Mouse (Mus musculus) hindbrain, embryonic 13.5 days (tissue): Measurements from ENCODE around the gene Gm14214. TPM values are rescaled to one million over a fixed set of nuclear protein-coding genes. Genes with fewer than 3 reads are reported as not detected.

Experiments
- ATAC-seq: fragments of 200-750 bp; cut with Nextera tagmentation; 2 replicates; pipeline ENCODE4 v1.8.0; 2017; ENCODE audit warnings: moderate TSS enrichment; ENCODE audit not compliant: low FRiP score
- H3K27ac ChIP-seq: fragments of 300-500 bp; sonication (generic); 2 replicates; pipeline ENCODE4 v1.5.1; 2015; ENCODE audit warnings: inconsistent platforms, mild to moderate bottlenecking, moderate library complexity
- H3K27me3 ChIP-seq: fragments of 300-500 bp; sonication (generic); 2 replicates; pipeline ENCODE4 v1.6.1; 2015; ENCODE audit warnings: mild to moderate bottlenecking, inconsistent platforms
- H3K36me3 ChIP-seq: fragments of 300-500 bp; sonication (generic); 2 replicates; pipeline ENCODE4 v1.6.1; 2015; ENCODE audit warnings: mild to moderate bottlenecking, inconsistent platforms
- H3K4me1 ChIP-seq: fragments of 300-500 bp; sonication (generic); replicated peaks from 2 replicates; pipeline ENCODE4 v1.6.1; 2015; ENCODE audit warnings: inconsistent platforms
- H3K4me2 ChIP-seq: fragments of 300-500 bp; sonication (generic); 2 replicates; pipeline ENCODE4 v1.6.1; 2015; ENCODE audit warnings: inconsistent platforms, mild to moderate bottlenecking, moderate library complexity
- H3K4me3 ChIP-seq: fragments of 300-500 bp; sonication (generic); 2 replicates; pipeline ENCODE4 v1.5.1; 2015; ENCODE audit warnings: mild to moderate bottlenecking, inconsistent platforms
- H3K9ac ChIP-seq: fragments of 300-500 bp; sonication (generic); 2 replicates; pipeline ENCODE4 v1.6.1; 2015; ENCODE audit warnings: mild to moderate bottlenecking, inconsistent platforms
- H3K9me3 ChIP-seq: fragments of 300-500 bp; sonication (generic); 2 replicates; pipeline ENCODE4 v1.6.1; 2016; ENCODE audit warnings: inconsistent platforms
- WGBS: fragments of 180-500 bp; shearing (Covaris S2); methylation state at CpG from one replicate; pipeline ENCODE4 v1.1.7; 2015; 5-methylcytosine and 5-hydroxymethylcytosine counted together
- polyA plus RNA-seq: library from polyadenylated mRNA; unstranded; fragments of >200 nt; fragmentation: Nextera tagmentation; extraction: Ambion mirVana; gene quantifications from 2 replicates; pipeline ENCODE4 v1.2.1, GENCODE M21; 2015

The Gm14214 gene
- polyA plus RNA-seq, 1 experiment from 2014 or later = not detected

DNA sequence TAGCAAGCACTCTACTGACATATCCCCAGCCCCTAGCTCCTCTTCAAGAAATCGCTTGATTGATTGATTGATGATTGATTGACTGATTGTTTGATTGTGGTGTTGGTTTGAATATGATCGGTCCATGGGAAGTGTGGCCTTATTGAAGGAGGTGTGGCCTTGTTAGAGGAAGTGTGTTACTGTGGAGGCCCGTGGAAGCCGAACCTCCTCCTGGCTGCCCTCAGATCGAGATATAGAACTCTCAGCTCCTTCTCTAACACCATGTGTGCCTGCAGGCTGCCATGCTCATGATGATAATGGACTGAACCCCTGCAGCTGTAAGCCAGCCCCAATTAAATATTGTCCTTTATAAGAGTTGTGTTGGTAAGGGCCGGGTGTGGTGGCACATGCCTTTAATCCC, 2.8 kb downstream of the Gm14214 start:
- Histone ChIP-seq H3K4me2 (no peak overlapping the region), H3K27me3 (no peaks in the 10 kb centered on the region), H3K9ac (no peak overlapping the region), H3K9me3 (no peaks in the 10 kb centered on the region), H3K4me3 (no peak overlapping the region), H3K4me1 (0 out of 2 replicates have a peak, but pooled peaks cover 5% of the 10 kb centered on the region), H3K27ac (no peak overlapping the region), H3K36me3 (no peaks in the 10 kb centered on the region)
- ATAC-seq = no peak
- 88% methylated on average over 6 of the region's 6 CpGs for WGBS

DNA sequence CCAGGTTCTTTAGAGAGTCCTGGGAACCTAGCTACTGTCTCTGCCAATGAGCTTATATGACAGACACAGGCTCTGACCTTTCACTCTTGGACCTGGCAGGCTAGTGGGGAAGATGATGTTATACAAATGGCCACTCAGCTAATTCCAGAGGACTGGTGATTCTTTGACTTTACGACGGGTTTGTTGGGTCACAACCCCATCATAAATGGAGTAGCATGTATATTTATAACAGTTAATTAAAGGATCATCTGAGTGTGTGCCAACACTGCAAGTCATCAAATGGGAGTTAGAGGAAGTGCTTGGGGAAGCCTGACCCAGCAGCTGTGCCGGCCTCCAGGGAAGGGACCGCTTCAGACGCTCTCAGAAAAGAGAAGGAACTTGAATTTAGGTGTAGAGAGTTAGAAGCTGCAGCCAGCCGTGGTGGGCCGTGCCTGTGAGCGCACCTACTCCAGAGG, 4.2 kb downstream of the Gm14214 start:
- Histone ChIP-seq H3K36me3 (no peaks in the 10 kb centered on the region), H3K9ac (no peak overlapping the region), H3K4me2 (no peak overlapping the region), H3K4me1 (0 out of 2 replicates have a peak, but pooled peaks cover 5% of the 10 kb centered on the region), H3K27me3 (no peaks in the 10 kb centered on the region), H3K9me3 (no peaks in the 10 kb centered on the region), H3K27ac (no peak overlapping the region), H3K4me3 (no peak overlapping the region)
- WGBS = 79% methylated on average over 8 of the region's 8 CpGs
- ATAC-seq = no peak

- no peak overlapping the region for H3K9ac ChIP-seq
- 0 out of 2 replicates have a peak, but pooled peaks cover 5% of the 10 kb centered on the region for H3K4me1 ChIP-seq
- H3K9me3 ChIP-seq = no peaks in the 10 kb centered on the region
- H3K4me2 ChIP-seq = no peak overlapping the region
- no peaks in the 10 kb centered on the region for H3K36me3 ChIP-seq
- WGBS = 86% methylated on average over 9 of the region's 9 CpGs
- H3K4me3 ChIP-seq = no peak overlapping the region
- no peaks in the 10 kb centered on the region for H3K27me3 ChIP-seq
- H3K27ac ChIP-seq = no peak overlapping the region
- no peak for ATAC-seq
Observed at GRCm38 (mm10) chr2:154764828-154765497, 4.9 kb downstream of the Gm14214 start.

- no peaks in the 10 kb centered on the region for H3K36me3 ChIP-seq
- H3K4me2 ChIP-seq = no peak overlapping the region
- no peak overlapping the region for H3K9ac ChIP-seq
- no peak overlapping the region for H3K4me3 ChIP-seq
- WGBS = 81% methylated on average over 3 of the region's 3 CpGs
- H3K9me3 ChIP-seq = no peaks in the 10 kb centered on the region
- H3K27ac ChIP-seq = no peak overlapping the region
- no peak for ATAC-seq
- 0 out of 2 replicates have a peak, but pooled peaks cover 5% of the 10 kb centered on the region for H3K4me1 ChIP-seq
- no peaks in the 10 kb centered on the region for H3K27me3 ChIP-seq
Observed at GRCm38 (mm10) chr2:154763226-154763625, 6.6 kb downstream of the Gm14214 start.

DNA sequence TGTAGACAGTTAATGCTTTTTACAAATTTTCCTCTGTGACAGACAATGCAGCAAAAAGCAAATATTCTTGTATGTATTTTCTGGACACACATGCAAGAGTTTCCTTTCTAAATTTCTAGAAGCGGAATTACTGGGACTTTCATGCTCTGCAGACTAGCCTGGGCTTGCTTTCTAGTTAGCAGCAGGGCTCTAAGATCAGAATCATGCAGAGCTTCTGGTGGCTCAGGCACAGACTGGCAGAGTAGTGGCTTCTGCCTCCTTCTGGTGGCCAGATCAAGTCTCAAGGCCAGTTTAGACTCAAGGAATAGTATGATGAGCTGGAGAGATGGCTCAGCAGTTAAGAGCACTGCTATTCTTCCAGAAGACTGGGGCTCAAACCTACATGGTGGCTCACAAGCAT, 11.4 kb downstream of the Gm14214 start:
- 88% methylated on average over 1 of the region's 1 CpGs for WGBS
- ATAC-seq = no peak
- H3K27ac ChIP-seq = no peak overlapping the region

DNA sequence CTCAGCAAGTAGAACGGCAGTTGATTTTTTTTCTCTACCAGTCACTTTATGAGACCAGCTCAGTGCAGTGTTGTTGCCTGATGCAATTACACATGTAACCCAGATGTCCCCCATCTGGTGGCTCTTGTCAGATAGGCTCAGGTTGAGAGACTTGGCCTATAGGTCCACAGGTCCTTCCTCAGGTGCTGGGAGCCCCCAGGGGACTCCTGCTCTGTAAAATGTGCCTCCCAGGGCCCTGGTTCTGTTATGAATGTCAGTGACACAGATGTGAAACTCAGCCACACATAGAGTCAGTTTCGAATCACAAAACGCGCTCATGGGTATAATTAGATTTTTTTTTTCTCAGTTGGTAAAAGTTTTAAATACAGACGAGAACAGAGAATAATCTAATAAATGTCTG, 12.1 kb downstream of the Gm14214 start:
- WGBS = 78% methylated on average over 5 of the region's 5 CpGs
- Histone ChIP-seq H3K27ac (no peak overlapping the region; the same call in 1 of the 2 replicates), H3K36me3 (no peaks in the 10 kb centered on the region), H3K4me1 (no peaks in the 10 kb centered on the region; the same call in 1 of the 2 replicates), H3K27me3 (no peaks in the 10 kb centered on the region), H3K4me2 (no peak overlapping the region), H3K4me3 (no peak overlapping the region), H3K9me3 (no peaks in the 10 kb centered on the region), H3K9ac (no peak overlapping the region)
- ATAC-seq = no peak

More for the DNA sequence above, 11.4 kb downstream of the Gm14214 start:
- H3K9me3 ChIP-seq = no peaks in the 10 kb centered on the region
- no peak overlapping the region for H3K4me3 ChIP-seq
- no peak overlapping the region for H3K9ac ChIP-seq
- peaks cover 5% of the 10 kb centered on the region; the same call in 1 of the 2 replicates for H3K4me1 ChIP-seq
- no peak overlapping the region for H3K4me2 ChIP-seq
- H3K27me3 ChIP-seq = no peaks in the 10 kb centered on the region
- no peaks in the 10 kb centered on the region for H3K36me3 ChIP-seq

- peaks cover 3% of the 10 kb centered on the region for H3K4me1 ChIP-seq
- no peak overlapping the region for H3K4me2 ChIP-seq
- no peaks in the 10 kb centered on the region for H3K36me3 ChIP-seq
- no peak for ATAC-seq
- no peaks in the 10 kb centered on the region for H3K27me3 ChIP-seq
- 66% methylated on average over 6 of the region's 6 CpGs for WGBS
- H3K9ac ChIP-seq = no peak overlapping the region
- H3K9me3 ChIP-seq = no peaks in the 10 kb centered on the region
- no peak overlapping the region for H3K27ac ChIP-seq
- H3K4me3 ChIP-seq = no peak overlapping the region
Observed at GRCm38 (mm10) chr2:154755791-154756190, 14.0 kb downstream of the Gm14214 start.

GRCm38 (mm10) chr2:154754068-154754560, 15.7 kb downstream of the Gm14214 start:
- Histone ChIP-seq H3K27ac (no peak overlapping the region), H3K9ac (no peak overlapping the region), H3K4me3 (no peak overlapping the region), H3K27me3 (no peaks in the 10 kb centered on the region), H3K4me2 (no peak overlapping the region), H3K4me1 (peaks cover 13% of the 10 kb centered on the region), H3K36me3 (no peaks in the 10 kb centered on the region), H3K9me3 (no peaks in the 10 kb centered on the region)
- 94% methylated on average over 2 of the region's 2 CpGs for WGBS
- no peak for ATAC-seq

DNA sequence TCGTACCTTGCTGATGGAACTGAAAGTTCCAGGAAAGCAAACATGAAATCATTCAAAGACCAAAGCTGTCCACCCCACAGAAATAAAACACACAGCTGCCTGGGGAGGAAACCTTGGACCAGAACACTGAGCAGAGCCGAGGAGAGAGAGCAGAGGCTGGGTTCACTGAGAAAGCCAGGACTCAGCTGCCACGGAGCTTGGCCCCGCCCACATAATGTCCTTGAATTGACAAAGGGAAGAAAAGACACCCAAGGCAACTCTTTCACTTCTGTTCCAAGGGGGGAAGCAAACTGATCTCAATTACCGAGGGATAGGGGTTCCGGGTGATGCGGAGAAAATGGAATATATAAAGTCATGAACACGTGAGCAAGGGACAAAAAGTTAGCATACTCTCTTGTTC, 17.9 kb downstream of the Gm14214 start:
- Histone ChIP-seq H3K27ac (no peak overlapping the region), H3K9me3 (no peaks in the 10 kb centered on the region), H3K4me1 (peaks cover 19% of the 10 kb centered on the region), H3K4me2 (no peak overlapping the region), H3K9ac (no peak overlapping the region), H3K36me3 (no peaks in the 10 kb centered on the region), H3K4me3 (no peak overlapping the region), H3K27me3 (no peaks in the 10 kb centered on the region)
- no peak for ATAC-seq
- 47% methylated on average over 8 of the region's 8 CpGs for WGBS

- peak; percentile 79 for ATAC-seq
- Histone ChIP-seq H3K27me3 (no peaks in the 10 kb centered on the region; the same call in 1 of the 2 replicates), H3K9ac (no peak overlapping the region), H3K36me3 (no peaks in the 10 kb centered on the region), H3K4me1 (peaks cover 19% of the 10 kb centered on the region), H3K4me2 (peak overlapping the region; percentile 32), H3K4me3 (no peak overlapping the region), H3K9me3 (no peaks in the 10 kb centered on the region), H3K27ac (peak overlapping the region; percentile 74)
- 43% methylated on average over 23 of the region's 23 CpGs for WGBS
Observed at GRCm38 (mm10) chr2:154749046-154750036, 20.5 kb downstream of the Gm14214 start.

- Histone ChIP-seq H3K4me3 (no peak overlapping the region), H3K36me3 (no peaks in the 10 kb centered on the region), H3K27me3 (no peaks in the 10 kb centered on the region; the same call in 1 of the 2 replicates), H3K4me2 (no peak overlapping the region; the same call in 1 of the 2 replicates), H3K4me1 (peaks cover 25% of the 10 kb centered on the region), H3K9ac (no peak overlapping the region), H3K9me3 (no peaks in the 10 kb centered on the region), H3K27ac (peak overlapping the region; percentile 74)
- WGBS = 93% methylated on average over 2 of the region's 2 CpGs
- ATAC-seq = no peak
Observed at GRCm38 (mm10) chr2:154748383-154748782, 21.4 kb downstream of the Gm14214 start.

DNA sequence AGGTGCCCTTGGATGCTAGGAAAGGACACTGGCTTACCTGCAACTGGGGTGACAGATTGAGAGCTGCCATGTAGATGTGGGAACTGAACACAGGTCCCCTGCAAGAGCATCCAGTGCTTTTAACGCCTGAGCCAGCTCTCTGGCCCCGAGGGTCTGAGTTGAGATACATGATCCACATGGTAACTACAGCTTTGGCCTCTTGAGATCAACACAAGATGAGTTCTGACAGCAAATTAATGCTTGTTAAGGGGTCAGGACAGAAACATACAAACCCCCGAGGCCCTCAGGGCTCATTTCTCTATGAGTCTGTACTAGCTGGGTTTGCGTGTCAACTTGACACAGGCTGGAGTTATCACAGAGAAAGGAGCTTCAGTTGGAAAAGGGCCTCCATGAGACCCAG, 25.9 kb downstream of the Gm14214 start:
- no peaks in the 10 kb centered on the region for H3K36me3 ChIP-seq
- H3K4me3 ChIP-seq = no peak overlapping the region
- H3K27me3 ChIP-seq = no peaks in the 10 kb centered on the region; the same call in 1 of the 2 replicates
- no peak for ATAC-seq
- no peak overlapping the region for H3K27ac ChIP-seq
- H3K9ac ChIP-seq = no peak overlapping the region
- WGBS = 60% methylated on average over 4 of the region's 4 CpGs
- peaks cover 15% of the 10 kb centered on the region for H3K4me1 ChIP-seq
- H3K4me2 ChIP-seq = no peak overlapping the region
- H3K9me3 ChIP-seq = no peaks in the 10 kb centered on the region
